9 mouse cellular contexts compared by ENCODE assay signal in genomic region chr1:171328244-171328643, GRCm38 (mm10). TPM values are rescaled to one million over a fixed set of nuclear protein-coding genes. Genes with fewer than 3 reads are reported as not detected.
DNase-seq lines count a peak whose midpoint lies in the region; ATAC-seq and TF ChIP-seq lines count a peak whose summit lies in the region.
"Had no signal": no experiment of that assay in that cellular context is flagged by ENCODE, and none has a peak within 500 bp of the region (broad histone marks: within the 10 kb centered on the region; RNA-seq: fewer than 3 reads in every experiment).

No protein-coding gene starts in this region.

- peak overlapping the region; percentile 83 for H3K4me3 ChIP-seq in gastrocnemius, adult 2 months
- peak overlapping the region; percentile 76 for H3K4me3 ChIP-seq in C2C12 (ENCODE audit: insufficient read depth, poor library complexity, severe bottlenecking)
- H3K4me3 ChIP-seq in embryonic fibroblast, embryonic 13.5 days (ENCODE audit: insufficient read depth, low read length) = peak overlapping the region; percentile 87
- H3K4me3 ChIP-seq in limb, embryonic 10.5 days = peak overlapping the region; percentile 89
- H3K4me3 ChIP-seq in neural tube, embryonic 13.5 days = peak overlapping the region; percentile 87

- H3K79me3 ChIP-seq in C2C12 (ENCODE audit: low read depth) = peaks cover 59% of the 10 kb centered on the region

- H3K4me1 ChIP-seq in embryonic fibroblast, embryonic 13.5 days (ENCODE audit: control insufficient read depth, insufficient read depth, low read length) = peaks cover 7% of the 10 kb centered on the region; the same call in 1 of the 2 replicates
- H3K4me1 ChIP-seq in limb, embryonic 10.5 days = peaks cover 31% of the 10 kb centered on the region
- peaks cover 61% of the 10 kb centered on the region for H3K4me1 ChIP-seq in neural tube, embryonic 13.5 days (replicated peaks)

- H3K9me3 ChIP-seq in limb, embryonic 10.5 days (replicated peaks) = no peaks in the 10 kb centered on the region
- H3K9me3 ChIP-seq in neural tube, embryonic 13.5 days = no peaks in the 10 kb centered on the region

- H3K27ac ChIP-seq in gastrocnemius, adult 2 months = peak overlapping the region; percentile 97
- H3K27ac ChIP-seq in embryonic fibroblast, embryonic 13.5 days (ENCODE audit: insufficient read depth, low read length) = peak overlapping the region; percentile 92
- peak overlapping the region; percentile 99 for H3K27ac ChIP-seq in limb, embryonic 10.5 days
- peak overlapping the region; percentile 100 for H3K27ac ChIP-seq in neural tube, embryonic 13.5 days (replicated peaks)

- H3ac ChIP-seq in C2C12 (ENCODE audit: control insufficient read depth, insufficient read length, low read depth) = peak overlapping the region; percentile 95

- H3K36me3 ChIP-seq in C2C12 (ENCODE audit: control insufficient read depth, insufficient read depth) = peaks cover 18% of the 10 kb centered on the region
- H3K36me3 ChIP-seq in limb, embryonic 10.5 days = peaks cover 28% of the 10 kb centered on the region
- H3K36me3 ChIP-seq in neural tube, embryonic 13.5 days = peaks cover 11% of the 10 kb centered on the region; the same call in 1 of the 2 replicates

- 45% methylated on average over 9 of the region's 9 CpGs for WGBS in limb, embryonic 10.5 days
- 33% methylated on average over 9 of the region's 9 CpGs for WGBS in neural tube, embryonic 13.5 days

- intact Hi-C loops in gastrocnemius, adult 2 months (cut with DNase I) = loop anchor here (2.0 kb wide), 1 partner anchor 33 kb away; the partner anchor contains the start of gene Ufc1

- ATAC-seq in neural tube, embryonic 13.5 days (ENCODE audit: low read depth) = 0 out of 2 replicates have a peak, but pooled peaks have one; percentile 0

- peaks cover 92% of the 10 kb centered on the region for H3K79me2 ChIP-seq in C2C12 (ENCODE audit: control insufficient read depth, insufficient read depth)

- no peak for TF ChIP-seq POLR2A in embryonic fibroblast, embryonic 13.5 days (IDR thresholded peaks at IDR 0.05; ENCODE audit: low read depth, low read length)

- no peak for DNase-seq in gastrocnemius, adult 2 months
- DNase-seq in gastrocnemius, postnatal 10 days = no peak
- DNase-seq in limb, embryonic 10.5 days (ENCODE audit: low spot score) = peak; percentile 31
- no peak for DNase-seq in urinary bladder, adult 18-20 months (ENCODE audit: low spot score in 2 of 2)
- no peak for DNase-seq in adrenal gland, adult 18-20 months (ENCODE audit: low spot score in 2 of 2)

- H3K27me3 ChIP-seq in C2C12 (ENCODE audit: control insufficient read depth, insufficient read depth, insufficient read length) = no peaks in the 10 kb centered on the region
- H3K27me3 ChIP-seq in limb, embryonic 10.5 days (ENCODE audit: low read depth, poor library complexity, severe bottlenecking) = no peaks in the 10 kb centered on the region
- no peaks in the 10 kb centered on the region for H3K27me3 ChIP-seq in neural tube, embryonic 13.5 days
- H3K27me3 ChIP-seq: Patski had no signal

- peak overlapping the region; percentile 82 for H3K4me2 ChIP-seq in neural tube, embryonic 13.5 days

- TF ChIP-seq CTCF in gastrocnemius, adult 2 months (IDR thresholded peaks at IDR 0.05) = no peak
- no peak for TF ChIP-seq CTCF in C2C12 (IDR thresholded peaks at IDR 0.05; ENCODE audit: control insufficient read depth, insufficient read depth, insufficient read length)
- TF ChIP-seq CTCF in embryonic fibroblast, embryonic 13.5 days (IDR thresholded peaks at IDR 0.05; ENCODE audit: borderline replicate concordance, insufficient read depth, low read length) = no peak

- peak overlapping the region; percentile 96 for H3K9ac ChIP-seq in neural tube, embryonic 13.5 days

TF ChIP-seq in C2C12, 6 proteins besides CTCF, POLR2A, EP300 and RAD21:
- TF ChIP-seq MAX (IDR thresholded peaks at IDR 0.05) (no peak), MYOG (IDR thresholded peaks at IDR 0.05; ENCODE audit: control insufficient read depth, extremely low read depth, insufficient read length) (no peak), USF1 (IDR thresholded peaks at IDR 0.05; ENCODE audit: low read depth) (no peak), MYOD1 (IDR thresholded peaks at IDR 0.05; ENCODE audit: control insufficient read depth, insufficient read length, low read depth) (no peak), FOSL1 (IDR thresholded peaks at IDR 0.05; ENCODE audit: insufficient read depth, low read length, poor library complexity, severe bottlenecking) (no peak)

RNA-seq across cellular contexts. Expression of gene Dedd, which starts 0.7 kb away (rescaled TPM):
- total RNA-seq in gastrocnemius, adult 2 months (2021) = 10 to 100 TPM; 32.4 to 35.5 TPM
- 10 to 100 TPM; 30.3 to 31.2 TPM for total RNA-seq in gastrocnemius, postnatal 10 days (2021)
- 44.8 TPM for polyA plus RNA-seq in C2C12 (2012; fragmentation: generic; extraction: Trizol)
- polyA plus RNA-seq in embryonic fibroblast, embryonic 13.5 days (2011; ENCODE audit: insufficient read length, low read depth, missing spikeins) = 43.1 and 53.2 TPM in 2 replicates
- 44.3 and 50.5 TPM in 2 replicates for polyA plus RNA-seq in limb, embryonic 10.5 days (2016; fragmentation: Nextera tagmentation; extraction: Ambion mirVana)
- polyA plus RNA-seq in neural tube, embryonic 13.5 days (2015; fragmentation: Nextera tagmentation; extraction: Ambion mirVana) = 47.4 and 52.7 TPM in 2 replicates
- total RNA-seq in adrenal gland, adult 18-20 months (2021) = 10 to 100 TPM; 38.1 to 38.3 TPM

RNA-seq across cellular contexts. Expression of gene Nit1, which starts 17.2 kb away (rescaled TPM):
- 10 to 100 TPM; 29.4 to 30.4 TPM for total RNA-seq in gastrocnemius, adult 2 months (2021)
- total RNA-seq in gastrocnemius, postnatal 10 days (2021) = 10 to 100 TPM; 20.1 to 22.5 TPM
- 19.5 TPM for polyA plus RNA-seq in C2C12 (2012; fragmentation: generic; extraction: Trizol)
- 33.6 and 36.9 TPM in 2 replicates for polyA plus RNA-seq in embryonic fibroblast, embryonic 13.5 days (2011; ENCODE audit: insufficient read length, low read depth, missing spikeins)
- 32.8 and 36.3 TPM in 2 replicates for polyA plus RNA-seq in limb, embryonic 10.5 days (2016; fragmentation: Nextera tagmentation; extraction: Ambion mirVana)
- 51.9 and 52.1 TPM in 2 replicates for polyA plus RNA-seq in neural tube, embryonic 13.5 days (2015; fragmentation: Nextera tagmentation; extraction: Ambion mirVana)
- 10 to 100 TPM; 68.9 to 71.0 TPM for total RNA-seq in adrenal gland, adult 18-20 months (2021)

RNA-seq across cellular contexts. Expression of gene Pfdn2, which starts 17.2 kb away (rescaled TPM):
- 100 to 1,000 TPM in 1 of 2 experiments, 10 to 100 TPM in 1; 93.2 to 101 TPM for total RNA-seq in gastrocnemius, adult 2 months (2021)
- 100 to 1,000 TPM; 104 to 113 TPM for total RNA-seq in gastrocnemius, postnatal 10 days (2021)
- 90.9 TPM for polyA plus RNA-seq in C2C12 (2012; fragmentation: generic; extraction: Trizol)
- 97.0 and 103 TPM in 2 replicates for polyA plus RNA-seq in embryonic fibroblast, embryonic 13.5 days (2011; ENCODE audit: insufficient read length, low read depth, missing spikeins)
- 149 TPM in 2 replicates for polyA plus RNA-seq in limb, embryonic 10.5 days (2016; fragmentation: Nextera tagmentation; extraction: Ambion mirVana)
- polyA plus RNA-seq in neural tube, embryonic 13.5 days (2015; fragmentation: Nextera tagmentation; extraction: Ambion mirVana) = 152 and 159 TPM in 2 replicates
- 100 to 1,000 TPM; 137 to 168 TPM for total RNA-seq in adrenal gland, adult 18-20 months (2021)

RNA-seq across cellular contexts. Expression of gene Klhdc9, which starts 32.4 kb away (rescaled TPM):
- total RNA-seq in gastrocnemius, adult 2 months (2021) = not detected
- total RNA-seq in gastrocnemius, postnatal 10 days (2021) = under 1 TPM; 0.31 to 0.61 TPM
- polyA plus RNA-seq in C2C12 (2012; fragmentation: generic; extraction: Trizol) = 0.05 TPM
- polyA plus RNA-seq in embryonic fibroblast, embryonic 13.5 days (2011; ENCODE audit: insufficient read length, low read depth, missing spikeins) = not detected in 2 replicates
- polyA plus RNA-seq in limb, embryonic 10.5 days (2016; fragmentation: Nextera tagmentation; extraction: Ambion mirVana) = 1.6 and 2.4 TPM in 2 replicates
- 3.3 and 4.0 TPM in 2 replicates for polyA plus RNA-seq in neural tube, embryonic 13.5 days (2015; fragmentation: Nextera tagmentation; extraction: Ambion mirVana)
- total RNA-seq in adrenal gland, adult 18-20 months (2021) = 1 to 10 TPM; 1.3 to 2.4 TPM
- polyA plus RNA-seq: Patski had no signal

RNA-seq across cellular contexts. Expression of gene Ufc1, which starts 33.4 kb away (rescaled TPM):
- 10 to 100 TPM; 84.3 to 93.2 TPM for total RNA-seq in gastrocnemius, adult 2 months (2021)
- total RNA-seq in gastrocnemius, postnatal 10 days (2021) = 10 to 100 TPM; 81.8 to 87.9 TPM
- polyA plus RNA-seq in C2C12 (2012; fragmentation: generic; extraction: Trizol) = 100 TPM
- polyA plus RNA-seq in embryonic fibroblast, embryonic 13.5 days (2011; ENCODE audit: insufficient read length, low read depth, missing spikeins) = 77.8 and 81.9 TPM in 2 replicates
- polyA plus RNA-seq in limb, embryonic 10.5 days (2016; fragmentation: Nextera tagmentation; extraction: Ambion mirVana) = 99.6 and 101 TPM in 2 replicates
- polyA plus RNA-seq in neural tube, embryonic 13.5 days (2015; fragmentation: Nextera tagmentation; extraction: Ambion mirVana) = 124 and 132 TPM in 2 replicates
- total RNA-seq in adrenal gland, adult 18-20 months (2021) = 100 to 1,000 TPM; 147 to 168 TPM
